Mouse (Mus musculus): ENCODE measurements around the gene Rac2. TPM values are rescaled to one million over a fixed set of nuclear protein-coding genes. Genes with fewer than 3 reads are reported as not detected.

Gene Rac2
- total RNA-seq, 4 experiments from 2014 or later, result 1.2 to 7.6 (median 2.7) TPM

DNA sequence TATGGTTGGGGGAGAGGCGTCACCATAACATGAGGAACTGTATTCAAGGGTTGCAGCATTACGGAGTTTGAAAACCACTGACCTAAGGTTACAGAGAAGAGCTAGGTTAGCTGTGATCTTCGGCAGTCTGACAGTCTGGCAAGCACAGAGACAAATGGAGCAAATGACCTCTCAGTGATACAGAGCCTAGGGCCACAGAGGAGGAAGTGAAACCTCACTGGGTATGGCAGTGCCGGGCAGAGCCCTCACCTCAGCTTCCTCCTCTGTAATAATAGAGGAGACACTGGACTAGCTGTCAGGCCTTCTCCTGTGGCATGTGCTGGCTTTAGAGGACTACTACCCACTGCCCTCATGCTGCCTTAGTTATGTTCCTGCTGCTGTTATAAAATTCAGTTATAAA lies 16.3 kb upstream of the Rac2 start:
- DNase-seq (ENCODE audit: low spot score), result peak; percentile 34

- DNase-seq (ENCODE audit: low spot score), result no peak
Measured at GRCm38 (mm10) chr15:78588049-78588448, 15.5 kb upstream of the Rac2 start.

DNA sequence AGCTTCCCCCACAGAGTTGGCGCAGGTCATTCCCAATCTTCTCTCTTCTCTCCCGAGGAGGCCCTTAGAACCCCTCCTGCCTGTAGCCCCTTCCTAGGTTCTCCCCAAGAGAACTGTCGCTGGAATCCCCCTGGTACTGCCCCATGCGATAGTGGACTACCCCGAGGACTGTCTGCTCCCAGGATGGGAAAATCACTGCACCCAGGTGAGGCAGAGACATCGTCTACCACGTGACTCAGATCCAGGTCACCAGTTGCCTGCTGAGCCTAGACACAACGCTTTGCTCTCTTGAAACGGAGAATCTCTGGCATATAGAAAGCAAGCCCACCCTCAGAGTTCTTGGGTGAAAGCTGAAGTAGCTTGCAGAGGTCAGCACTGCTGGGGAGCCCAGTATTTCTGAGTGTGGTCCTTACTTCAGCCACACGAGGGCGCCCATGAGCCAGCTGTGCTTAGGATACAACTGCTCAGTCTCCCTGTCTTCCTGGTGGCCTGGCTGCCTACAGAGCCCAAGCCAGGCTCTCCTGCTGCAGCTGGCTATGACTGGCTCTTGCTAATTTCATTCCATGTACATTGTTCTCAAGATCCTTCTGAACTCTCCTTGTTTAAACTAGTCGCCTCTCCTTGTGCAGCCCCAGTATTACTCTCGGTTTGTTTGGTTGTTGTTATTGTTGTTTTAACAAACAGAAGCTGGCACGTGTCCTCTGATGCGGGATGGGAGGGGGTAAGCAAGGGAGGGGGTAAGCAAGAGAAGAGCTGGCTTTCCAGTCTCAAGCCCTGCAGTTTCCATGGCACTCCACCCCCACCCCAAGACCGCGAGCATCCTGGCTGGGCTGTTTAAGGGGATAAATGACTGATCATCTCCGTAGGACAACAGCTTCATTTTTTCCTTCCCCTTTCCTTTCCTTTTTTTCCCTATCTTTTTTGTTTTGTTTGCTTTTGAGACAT lies 14.7 kb upstream of the Rac2 start:
- DNase-seq (ENCODE audit: low spot score), result peak; percentile 83

- DNase-seq (ENCODE audit: low spot score), result no peak
Measured at GRCm38 (mm10) chr15:78585404-78585803, 12.8 kb upstream of the Rac2 start.

GRCm38 (mm10) chr15:78583352-78583751 lies 10.8 kb upstream of the Rac2 start:
- DNase-seq (ENCODE audit: low spot score), result no peak

DNA sequence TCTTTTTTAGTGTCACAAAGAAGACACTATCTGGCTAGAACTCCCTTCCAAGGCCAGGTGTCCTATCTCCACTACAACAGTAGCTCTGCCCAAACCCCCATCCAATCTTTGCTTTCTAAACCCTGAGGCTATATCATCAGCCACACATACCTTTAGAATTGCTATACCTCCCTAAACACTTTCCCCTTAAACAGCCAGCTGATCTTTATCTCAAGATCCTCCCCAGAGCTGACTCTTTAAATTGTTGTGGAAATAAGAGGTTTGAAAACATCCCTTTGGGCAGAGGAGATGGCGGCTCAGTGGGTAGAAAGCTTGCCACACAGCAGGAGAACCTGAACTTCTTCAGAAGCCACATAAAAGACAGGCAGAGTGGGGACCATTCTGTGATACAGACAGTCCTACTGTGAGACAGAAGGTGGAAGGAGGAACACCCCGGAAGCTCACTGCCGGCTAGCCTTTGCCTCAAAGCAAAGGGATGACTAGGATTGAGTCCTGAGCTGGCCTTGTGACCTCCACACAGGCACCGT lies 3.8 kb upstream of the Rac2 start:
- DNase-seq (ENCODE audit: low spot score), result no peak

DNA sequence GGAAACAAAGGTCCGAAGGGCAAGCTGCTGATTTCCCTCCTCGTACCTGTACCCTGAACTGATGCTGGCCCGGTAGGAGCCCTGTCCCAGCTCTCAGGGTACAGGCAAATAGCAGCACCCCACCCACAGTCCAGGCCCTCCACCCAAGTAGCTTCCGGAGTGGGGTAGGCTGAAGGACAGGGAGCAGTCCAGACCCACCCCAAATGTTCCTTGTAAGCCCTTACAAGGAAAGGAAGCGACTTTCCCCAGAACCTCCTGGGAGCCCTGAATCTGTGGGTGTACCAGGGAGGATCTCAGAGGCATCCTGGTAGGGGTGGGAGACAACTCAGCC lies 348 bp downstream of the Rac2 start:
- no peak for DNase-seq (ENCODE audit: low spot score)

GRCm38 (mm10) chr15:78571554-78572269 lies 871 bp downstream of the Rac2 start:
- no peak for DNase-seq (ENCODE audit: low spot score)

- DNase-seq (ENCODE audit: low spot score), result no peak
Measured at GRCm38 (mm10) chr15:78570170-78570569, 2.4 kb downstream of the Rac2 start.

DNA sequence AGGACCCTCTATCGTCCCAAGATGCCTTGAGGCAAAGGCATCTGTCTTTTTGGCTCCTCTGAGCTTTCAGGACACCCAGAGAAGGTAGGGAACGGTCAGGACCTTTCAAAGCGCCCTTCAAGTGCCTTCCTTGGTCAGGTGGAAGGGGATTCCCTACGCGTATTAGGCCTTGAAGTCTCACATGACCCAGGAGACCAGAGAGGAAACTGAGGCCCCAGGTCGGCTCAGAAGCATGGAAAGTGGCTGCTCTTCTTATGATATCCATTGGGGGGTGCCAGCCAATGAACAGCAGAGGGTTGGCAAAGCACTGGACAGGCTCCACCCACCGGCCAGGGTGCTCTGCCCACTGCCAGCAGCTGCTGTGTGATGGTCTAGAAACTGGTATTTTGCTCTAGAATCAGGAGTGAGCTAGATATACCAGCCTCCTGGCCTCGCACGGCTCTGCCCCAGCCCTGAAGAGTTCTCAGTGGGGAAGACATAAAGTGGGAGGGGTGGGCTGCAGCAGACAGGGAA lies 4.9 kb downstream of the Rac2 start:
- DNase-seq (ENCODE audit: low spot score), result no peak

DNA sequence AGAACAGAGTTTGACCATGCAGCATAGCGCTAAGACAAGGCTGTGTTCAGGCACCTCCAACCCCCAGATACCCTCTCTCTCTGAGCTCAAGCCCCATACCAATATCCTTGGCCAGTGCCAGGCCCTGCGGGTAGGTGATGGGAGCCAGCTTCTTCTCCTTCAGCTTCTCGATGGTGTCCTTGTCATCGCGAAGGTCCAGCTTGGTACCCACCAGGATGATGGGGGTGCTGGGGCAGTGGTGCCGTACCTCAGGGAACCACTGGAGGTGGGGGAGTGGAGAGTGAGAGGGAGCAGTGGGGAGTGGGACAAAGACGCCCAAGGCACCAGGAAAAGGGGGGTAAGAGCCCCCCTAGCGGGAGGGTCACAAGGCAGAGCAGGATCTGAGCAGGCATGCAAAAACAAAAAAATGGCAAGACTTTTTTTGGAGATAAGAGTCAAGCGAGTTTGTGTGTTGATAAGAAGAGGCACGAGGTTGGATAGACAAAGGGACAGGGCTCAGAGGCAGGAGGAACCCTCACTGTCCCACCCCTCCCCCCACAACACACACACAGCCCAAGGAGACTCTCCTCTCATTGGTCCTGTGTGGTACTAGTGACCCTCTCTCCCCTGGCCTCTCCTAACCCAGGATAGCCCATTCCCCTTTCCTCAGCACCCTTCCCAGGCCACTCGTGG lies 7.7 kb downstream of the Rac2 start:
- DNase-seq (ENCODE audit: low spot score), result no peak

- no peak for DNase-seq (ENCODE audit: low spot score)
Measured at GRCm38 (mm10) chr15:78563937-78564336, 8.6 kb downstream of the Rac2 start.

DNA sequence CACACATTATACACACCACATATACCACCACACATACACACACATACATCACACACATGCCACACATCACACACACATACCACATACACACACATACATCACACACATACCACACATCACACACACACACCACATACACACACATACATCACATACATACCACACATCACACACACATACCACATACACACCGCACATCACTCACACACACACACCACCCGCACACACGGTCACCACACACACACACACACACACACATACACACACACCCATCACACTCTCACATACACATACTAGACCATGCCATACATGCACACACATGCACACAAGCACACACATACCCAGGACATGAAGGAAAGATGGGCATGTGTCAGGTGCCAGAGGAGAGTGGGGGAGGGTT lies 9.2 kb downstream of the Rac2 start:
- no peak for DNase-seq (ENCODE audit: low spot score)

- DNase-seq (ENCODE audit: low spot score), result no peak
Measured at GRCm38 (mm10) chr15:78559141-78559979, 13.2 kb downstream of the Rac2 start.

GRCm38 (mm10) chr15:78557693-78558535 lies 14.7 kb downstream of the Rac2 start:
- DNase-seq (ENCODE audit: low spot score), result no peak

- peak; percentile 25 for DNase-seq (ENCODE audit: low spot score)
Measured at GRCm38 (mm10) chr15:78554545-78555313, 17.9 kb downstream of the Rac2 start.

- DNase-seq (ENCODE audit: low spot score), result no peak
Measured at GRCm38 (mm10) chr15:78549189-78549734, 23.3 kb downstream of the Rac2 start.

DNA sequence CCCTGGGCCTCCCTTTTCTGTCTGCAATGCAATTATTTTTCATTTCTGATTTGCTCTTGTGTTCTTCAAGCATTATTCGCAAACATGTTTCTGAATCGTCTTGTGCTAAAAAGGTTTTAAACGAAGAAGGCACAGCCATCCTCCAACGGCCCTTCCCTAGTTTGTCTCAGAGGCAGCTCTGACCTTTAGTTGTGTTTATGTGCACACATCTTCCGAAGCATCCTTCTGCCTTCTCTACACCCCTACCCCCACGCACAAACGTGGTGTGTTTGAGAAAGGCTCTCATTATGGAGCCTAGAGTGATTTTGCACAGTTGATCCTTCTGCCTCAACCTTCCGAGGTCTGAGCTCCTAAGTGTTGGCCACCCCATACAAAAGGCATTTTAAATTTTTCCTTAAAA lies 23.9 kb downstream of the Rac2 start:
- DNase-seq (ENCODE audit: low spot score), result no peak

DNA sequence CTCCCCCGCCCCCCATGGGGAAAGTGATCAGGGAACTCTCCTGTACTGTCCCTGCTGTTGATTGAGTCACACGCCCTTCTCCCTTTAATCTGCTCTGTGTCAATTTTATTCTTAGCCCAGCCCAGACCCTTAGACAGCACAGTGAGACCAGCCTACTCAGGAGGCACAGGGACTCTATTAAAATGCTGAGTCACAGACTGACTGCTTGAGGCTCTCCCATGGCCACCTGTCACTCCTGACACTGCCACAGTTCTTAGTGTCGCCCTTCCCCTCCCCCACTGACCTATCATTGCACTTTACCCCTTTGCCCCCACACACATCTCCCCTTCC lies 24.3 kb downstream of the Rac2 start:
- DNase-seq (ENCODE audit: low spot score), result no peak
